Mouse (Mus musculus) monocyte, adult 2 months (primary cell): ENCODE results near the gene Hs3st6.
"Not testable (repeated sequence)": the region's sequence is repeated elsewhere in the genome, so short reads cannot be mapped to it uniquely, and the experiment has no call there.

Experiments used
- DNase-seq, 2 experiments: peaks; one replicate each; pipeline ENCODE4 v3.0.0; 2022; ENCODE audit warnings: low spot score in 2 of 2, low read depth in 1 of 2

Hs3st6 gene

DNA sequence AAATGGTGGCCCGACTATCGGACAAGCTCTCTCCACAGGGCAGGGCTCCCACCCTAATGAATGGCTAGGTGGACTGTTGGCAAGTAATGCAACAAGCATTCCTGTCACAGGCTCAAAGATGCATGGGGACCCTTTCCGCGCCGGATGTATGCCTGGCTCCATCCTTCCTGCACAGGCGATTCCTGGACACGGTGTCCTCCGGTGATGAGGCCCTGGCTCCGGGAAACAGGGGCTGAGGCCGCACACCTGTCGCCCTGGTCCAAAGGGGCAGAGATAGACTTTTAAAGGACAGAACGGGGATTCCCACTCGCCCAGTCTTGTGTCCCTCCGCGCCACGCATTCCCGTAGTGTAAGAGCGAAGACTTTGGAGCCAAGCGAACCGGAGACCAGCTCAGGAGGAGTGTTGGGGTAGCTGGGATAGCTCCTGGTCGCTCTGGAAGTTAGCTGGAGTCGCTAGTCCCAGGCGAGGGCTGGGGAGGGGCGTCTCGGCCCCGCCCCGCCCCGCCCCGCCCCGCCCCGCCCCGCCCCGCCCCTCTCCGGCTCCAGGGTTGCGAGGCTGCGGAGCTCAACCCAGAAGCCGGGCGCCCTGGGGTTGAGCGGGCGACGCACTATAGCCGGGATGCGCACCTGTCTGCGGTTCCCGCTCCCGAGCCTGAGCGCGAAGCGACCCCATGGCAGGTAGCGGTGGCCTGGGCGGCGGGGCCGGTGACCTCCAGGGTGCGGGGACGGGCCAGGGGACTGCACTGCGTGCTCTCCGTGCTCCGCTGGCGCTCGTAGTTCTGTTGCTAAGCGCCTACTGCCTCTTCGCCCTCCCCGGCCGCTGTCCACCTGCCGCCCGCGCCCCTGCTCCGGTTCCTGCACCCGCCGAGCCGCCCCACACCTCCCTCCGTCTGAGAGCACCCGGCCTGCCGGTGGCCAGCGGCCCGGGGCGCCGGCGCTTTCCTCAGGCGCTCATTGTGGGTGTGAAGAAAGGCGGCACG, at the start of gene Hs3st6:
TSS of gene Hs3st6 (plus strand) at position 574 of the 980 bp plus-strand sequence.
- DNase-seq = no peak

DNA sequence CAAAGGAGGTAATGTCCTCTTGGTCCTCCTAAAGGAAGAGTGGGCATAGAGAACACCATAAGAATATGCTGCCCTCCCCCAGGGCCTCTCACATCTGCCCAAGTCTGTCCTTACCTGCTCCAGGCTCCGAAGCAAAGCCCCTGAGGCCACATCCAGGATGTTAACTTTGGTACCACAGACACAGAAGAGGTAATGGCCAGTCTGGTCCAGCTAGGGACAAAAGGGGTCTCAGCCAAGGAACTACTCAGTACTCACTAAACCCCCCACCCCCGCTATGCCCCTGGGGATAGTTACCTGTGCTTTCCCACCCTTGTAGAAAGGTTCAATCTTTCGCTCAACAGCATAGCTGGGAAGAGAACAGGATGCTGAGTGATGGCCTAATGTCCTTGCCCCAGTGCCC, 47.0 kb upstream of the Hs3st6 start:
- no peak for DNase-seq

DNA sequence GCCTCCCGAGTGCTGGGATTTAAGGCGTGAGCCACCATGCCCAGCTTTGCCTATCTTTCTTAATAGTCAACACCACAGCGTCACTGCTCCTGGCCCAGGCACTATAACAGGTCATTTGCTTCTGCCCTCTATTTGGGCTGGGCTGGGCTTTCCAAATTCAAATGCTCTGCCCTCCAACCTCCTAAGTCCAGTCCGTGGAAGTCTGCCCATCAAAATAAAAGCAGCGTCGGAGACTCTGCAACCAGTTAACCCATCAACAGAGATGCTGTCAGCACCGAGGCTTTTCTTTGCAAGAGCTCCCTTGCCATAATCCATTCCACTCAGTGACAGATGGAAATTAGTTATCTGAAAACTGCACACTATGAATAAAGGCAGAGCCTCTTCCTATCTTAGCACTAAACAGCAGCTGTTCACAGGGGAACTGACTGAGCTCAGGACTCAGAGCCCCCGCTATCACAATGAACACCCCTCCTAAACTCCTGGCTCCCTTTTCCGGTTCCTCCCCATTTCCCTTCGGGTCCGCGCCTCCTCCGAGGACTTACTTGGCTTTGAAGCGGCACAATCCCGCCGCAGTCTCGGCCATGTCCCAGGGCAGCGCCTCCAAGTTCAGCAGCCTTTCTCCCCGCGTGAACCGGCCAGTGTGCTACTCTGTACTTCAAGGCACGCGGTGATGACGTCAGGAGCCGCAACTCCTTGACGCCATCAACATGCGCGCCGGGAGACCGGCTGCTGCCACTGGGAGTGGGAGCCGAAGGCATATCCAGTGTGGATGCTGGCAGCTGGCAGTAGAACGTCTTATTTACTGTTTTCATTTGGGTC, 45.6 kb upstream of the Hs3st6 start, which contains the start of gene Tbl3:
TSS of gene Tbl3 (minus strand) at position 679 of the 819 bp plus-strand sequence.
- peak; percentile 70 to 88 for DNase-seq

DNA sequence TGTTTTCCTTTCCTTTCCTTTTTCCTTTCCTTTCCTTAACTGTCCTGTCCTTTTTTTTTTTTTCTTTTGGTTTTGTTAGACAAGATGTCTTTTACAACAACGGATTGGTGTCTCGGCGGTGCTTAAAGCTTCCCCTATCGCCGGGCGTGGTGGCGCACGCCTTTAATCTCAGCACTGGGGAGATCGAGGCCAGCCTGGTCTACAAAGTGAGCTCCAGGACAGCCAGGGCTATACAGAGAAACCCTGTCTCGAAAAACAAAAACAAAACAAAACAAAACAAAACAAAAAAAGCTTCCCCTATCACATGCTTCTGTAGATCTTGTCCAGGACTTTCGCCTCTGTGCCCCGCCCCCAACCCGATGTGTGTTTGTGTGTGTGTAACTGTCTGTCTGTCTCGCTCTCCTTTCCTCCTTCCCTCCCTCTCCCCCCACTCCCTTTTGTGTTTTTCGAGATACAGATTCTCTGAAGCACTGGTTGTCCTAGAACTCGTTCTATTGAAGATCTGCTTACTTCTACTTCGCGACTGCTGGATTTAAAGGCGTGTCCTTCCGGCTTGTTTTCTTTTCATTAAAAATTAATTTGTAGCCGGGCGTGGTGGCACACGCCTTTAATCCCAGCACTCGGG, 44.9 kb upstream of the Hs3st6 start:
- DNase-seq = no peak

DNA sequence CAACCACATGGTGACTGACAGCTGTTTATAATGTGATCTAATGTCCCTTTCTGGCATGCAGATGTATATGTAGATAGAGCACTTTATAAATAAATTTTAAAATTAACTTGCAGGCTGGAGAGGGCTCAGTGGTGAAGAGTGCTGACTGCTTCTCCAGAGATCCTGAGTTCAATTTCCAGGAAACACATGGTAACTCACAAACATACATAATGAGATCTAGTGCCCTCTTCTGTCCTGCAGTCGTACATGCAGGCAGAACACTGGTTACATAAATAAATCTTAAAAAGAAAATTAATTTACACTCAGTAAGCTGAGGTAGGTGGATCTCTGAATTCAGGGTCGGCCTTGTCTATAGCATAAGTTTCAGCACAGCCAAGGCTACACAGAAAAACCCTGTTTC, 44.1 kb upstream of the Hs3st6 start:
- no peak for DNase-seq

DNA sequence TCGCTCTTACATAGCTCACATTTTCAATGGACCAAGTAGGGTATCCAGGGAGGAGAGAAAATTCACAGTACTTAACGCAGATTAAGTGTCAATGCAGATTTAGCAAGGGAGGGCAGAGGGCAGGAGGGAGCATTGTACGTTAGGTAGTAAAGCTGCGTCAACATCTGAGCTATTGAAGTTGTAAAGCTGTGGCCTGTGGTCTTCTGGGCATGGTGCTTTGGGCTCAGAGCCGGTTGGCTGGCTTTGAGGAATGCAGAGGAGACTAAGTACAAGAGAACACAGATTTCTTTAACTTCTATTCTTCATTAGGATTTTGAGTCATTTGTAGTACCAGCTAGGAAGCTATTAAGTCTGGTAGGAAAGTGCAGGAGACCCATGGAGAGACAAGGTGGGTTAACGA, 37.2 kb upstream of the Hs3st6 start:
- no peak for DNase-seq

DNA sequence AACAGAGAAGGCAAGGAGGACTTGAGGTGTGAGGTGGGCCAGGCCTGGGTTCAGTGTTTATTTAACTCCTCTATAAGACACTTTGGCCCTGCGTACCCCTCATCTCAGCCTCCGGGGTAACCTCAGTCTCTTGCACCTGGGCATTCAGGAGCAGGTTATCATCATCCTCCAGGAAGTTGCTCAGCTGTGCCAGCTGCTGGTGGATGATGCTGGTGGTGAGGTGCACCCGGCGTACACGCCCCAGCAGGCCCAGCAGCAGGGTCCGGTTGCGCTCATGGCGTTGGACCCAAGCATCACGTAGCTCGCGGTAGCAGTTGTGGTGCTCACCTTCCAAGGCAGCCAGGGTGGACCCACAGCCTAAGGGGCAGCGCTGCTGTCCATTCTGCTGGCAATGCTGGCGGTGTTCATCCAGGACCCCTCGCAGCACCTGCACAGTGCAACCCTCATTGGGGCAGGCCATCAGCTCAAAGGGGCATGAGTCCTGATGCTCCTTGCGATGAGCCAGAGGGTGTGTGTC, 36.6 kb upstream of the Hs3st6 start:
- DNase-seq = no peak

DNA sequence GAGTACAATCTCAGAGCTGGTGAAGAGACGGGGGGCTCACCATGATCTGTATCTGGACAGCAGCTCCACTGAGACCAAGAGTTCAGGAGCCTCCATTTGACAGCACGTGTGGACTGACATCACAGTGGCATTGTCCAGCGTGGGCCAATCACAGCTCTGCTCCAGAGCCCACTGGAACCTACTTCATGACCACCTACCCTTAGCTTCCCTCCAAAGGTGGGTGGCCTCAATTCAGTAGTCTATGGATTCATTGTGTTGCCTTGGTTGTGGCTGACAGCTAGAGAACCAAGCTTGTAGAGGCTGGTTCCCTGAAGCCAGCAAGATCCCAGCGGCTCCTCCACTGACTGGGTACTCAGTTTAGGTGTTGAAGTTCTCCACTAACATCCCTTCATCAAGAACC, 34.8 kb upstream of the Hs3st6 start, which contains the start of the genes Rnf151 and Rps2:
TSS of gene Rnf151 (minus strand) at position 121 of the 400 bp plus-strand sequence.
TSS of gene Rps2 (plus strand) at position 174 of the 400 bp plus-strand sequence.
- DNase-seq = no peak

DNA sequence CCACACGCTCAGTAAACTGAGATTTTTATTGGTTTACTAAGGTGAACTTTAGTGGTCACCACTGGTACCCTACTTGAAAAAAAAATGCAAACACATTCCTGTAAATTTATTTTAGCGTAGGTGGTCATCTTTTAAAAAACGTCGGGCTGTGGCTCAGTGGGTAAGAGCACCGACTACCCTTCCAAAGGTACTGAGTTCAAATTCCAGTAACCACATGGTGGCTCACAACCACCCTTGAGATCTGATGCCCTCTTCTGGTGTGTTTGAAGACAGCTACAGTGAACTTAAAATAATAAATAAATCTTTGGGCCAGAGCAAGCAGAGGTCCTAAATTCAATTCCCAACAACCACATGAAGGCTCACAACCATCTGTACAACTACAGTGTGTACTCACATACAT, 33.9 kb upstream of the Hs3st6 start:
- not testable (repeated sequence) for DNase-seq

DNA sequence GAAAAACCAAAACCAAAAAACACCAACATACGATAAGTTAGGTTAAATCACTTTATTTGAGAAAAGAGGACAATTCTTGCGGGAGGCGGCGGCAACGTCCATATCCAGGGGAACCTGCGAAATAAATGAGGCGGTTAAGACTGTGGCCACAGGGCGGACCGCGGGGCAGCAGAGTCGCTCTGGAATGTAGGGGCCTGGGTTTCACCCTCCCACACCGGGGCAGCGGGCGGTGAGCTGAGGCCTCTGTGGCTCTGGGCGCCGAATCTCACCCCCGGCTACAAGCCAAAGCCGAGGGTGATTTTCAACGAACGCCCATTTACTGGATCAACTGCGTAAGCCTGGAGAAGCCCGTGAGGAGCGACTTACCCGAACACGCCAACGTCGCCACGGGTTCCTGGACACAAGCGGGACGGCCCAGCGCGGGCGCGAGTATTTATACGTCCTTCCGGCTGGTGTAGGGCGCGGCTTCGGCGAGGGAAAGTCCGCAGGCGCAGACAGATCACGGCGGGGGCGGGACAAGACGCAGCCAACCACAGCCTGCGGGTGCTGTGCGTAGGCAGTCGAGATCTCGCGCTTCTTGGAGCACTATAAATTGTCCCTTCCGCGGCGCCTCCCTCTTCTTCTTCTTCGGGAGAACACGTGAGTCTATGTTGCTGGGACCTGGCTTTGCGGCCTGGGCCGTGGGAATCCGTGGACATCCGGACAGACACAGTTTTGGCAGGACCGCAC, 33.1 kb upstream of the Hs3st6 start:
- peak; percentile 95 to 96 for DNase-seq

DNA sequence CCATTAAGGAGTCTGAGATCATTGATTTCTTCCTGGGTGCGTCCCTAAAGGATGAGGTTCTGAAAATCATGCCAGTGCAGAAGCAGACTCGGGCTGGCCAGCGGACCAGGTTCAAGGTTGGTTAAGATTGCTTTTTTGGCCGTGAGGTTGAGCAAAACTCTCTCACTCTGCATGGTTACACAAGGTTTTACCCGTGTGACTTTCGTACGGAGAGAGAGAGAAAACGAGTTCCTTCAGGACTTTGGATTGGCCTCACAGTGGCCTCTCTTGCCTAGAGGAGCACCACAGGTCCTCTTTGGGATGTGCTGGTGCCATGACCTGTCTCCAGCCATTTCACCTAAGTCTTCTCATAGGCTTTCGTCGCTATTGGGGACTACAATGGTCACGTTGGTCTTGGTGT, 32.2 kb upstream of the Hs3st6 start:
- not testable (repeated sequence) for DNase-seq

DNA sequence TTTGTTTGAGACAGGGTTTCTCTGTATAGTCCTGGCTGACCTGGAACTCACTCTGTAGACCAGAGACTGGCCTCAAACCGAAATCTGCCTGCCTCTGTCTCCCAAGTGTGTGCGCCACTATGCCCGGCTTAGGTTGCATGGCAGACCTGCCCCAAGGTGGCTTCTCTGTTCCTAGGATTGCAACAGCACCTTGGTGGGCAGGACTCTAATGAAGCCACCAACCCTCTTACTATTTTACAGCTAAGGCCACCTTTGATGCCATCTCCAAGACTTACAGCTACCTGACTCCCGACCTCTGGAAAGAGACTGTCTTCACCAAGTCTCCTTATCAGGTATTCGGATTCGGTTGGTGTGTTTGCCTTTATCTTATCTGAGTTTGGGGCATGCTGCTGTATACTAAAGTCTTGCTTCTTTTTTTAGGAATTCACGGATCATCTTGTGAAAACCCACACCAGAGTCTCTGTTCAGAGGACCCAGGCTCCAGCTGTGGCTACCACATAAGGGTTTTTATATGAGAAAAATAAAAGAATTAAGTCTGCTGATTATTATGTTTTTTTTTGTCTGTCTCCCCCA, 31.3 kb upstream of the Hs3st6 start:
- not testable (repeated sequence) for DNase-seq

DNA sequence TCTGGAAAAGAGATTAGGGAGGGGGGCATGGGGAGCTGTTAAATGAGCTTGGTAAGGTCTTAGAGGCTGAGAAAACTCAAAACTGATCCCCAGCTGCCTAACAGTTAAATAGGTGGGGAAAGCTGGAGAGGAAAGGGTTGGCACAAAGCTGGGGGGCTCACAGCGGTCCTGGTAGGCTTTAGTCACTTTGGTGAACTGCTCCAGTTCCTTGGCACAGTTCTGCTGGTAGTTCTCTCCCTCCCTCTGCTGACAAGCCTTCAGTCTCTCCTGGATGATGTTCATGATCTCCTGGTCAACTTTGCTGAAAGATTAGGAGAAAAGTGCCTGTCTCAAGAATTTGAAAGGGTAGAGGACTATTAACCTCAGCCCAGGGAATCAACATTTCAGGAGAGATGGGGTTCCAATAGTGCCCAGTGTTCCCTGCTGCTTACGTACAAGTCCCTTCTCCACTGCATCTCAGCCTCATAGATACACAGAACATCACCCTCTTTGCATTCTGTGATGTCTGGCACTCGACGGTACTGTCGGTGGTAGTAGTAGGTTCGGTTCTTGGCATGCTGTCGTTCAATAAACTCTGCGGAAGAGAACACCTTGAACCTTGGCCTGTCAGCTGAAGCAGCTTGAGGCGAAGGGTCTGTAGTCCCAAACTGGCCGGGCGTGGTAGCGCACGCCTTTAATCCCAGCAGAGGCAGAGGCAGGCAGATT, 30.4 kb upstream of the Hs3st6 start:
- DNase-seq = no peak

DNA sequence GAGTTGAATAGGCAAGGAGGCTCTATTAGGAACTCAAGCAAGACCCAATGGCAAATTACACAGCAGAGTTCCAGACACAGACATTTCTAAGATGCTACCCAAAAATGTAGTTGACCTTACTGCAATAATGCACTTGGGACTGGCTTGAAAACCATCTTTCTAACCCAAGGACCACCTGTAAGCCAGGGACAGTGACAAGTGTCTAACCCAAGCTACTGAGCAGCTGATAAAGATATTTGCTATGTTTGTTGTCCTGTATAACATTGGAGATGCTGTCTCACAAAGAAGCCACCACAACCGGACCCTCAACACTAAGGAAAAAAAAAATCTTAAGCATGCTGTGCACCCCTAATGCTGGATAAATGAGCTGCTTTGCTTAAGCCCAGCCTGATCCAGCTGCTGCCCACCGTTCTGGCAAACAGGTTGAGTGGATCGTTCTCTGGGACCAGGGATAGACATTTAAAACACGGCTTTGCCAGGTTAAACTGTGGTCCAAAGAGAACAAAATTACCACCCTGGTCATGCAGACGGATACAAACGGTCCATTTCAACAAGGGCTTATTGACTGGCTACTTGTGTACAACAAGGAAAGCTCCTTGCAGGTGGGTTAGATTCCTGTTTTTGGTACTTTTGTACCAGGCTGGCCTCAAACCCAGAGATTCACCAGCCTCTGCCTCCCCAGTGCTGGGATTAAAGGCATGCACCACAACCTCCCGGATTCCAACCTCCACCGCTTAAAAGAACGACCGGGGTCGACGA, 29.5 kb upstream of the Hs3st6 start:
- no peak for DNase-seq

DNA sequence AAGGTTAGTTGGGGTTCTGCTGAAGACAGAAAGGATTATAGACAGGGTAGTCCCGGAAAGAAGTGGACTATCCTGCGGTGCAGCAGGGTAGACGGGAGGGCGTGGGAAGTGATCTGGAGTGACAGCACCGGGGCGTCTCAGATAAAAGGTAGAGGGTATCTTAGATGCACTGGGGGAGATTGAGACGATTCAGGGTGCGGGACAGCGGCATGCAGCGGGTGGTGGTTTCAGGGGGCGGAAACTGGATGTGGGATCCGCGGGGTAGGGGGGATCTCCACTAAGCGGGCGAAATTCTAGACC, 29.0 kb upstream of the Hs3st6 start:
- no peak for DNase-seq

DNA sequence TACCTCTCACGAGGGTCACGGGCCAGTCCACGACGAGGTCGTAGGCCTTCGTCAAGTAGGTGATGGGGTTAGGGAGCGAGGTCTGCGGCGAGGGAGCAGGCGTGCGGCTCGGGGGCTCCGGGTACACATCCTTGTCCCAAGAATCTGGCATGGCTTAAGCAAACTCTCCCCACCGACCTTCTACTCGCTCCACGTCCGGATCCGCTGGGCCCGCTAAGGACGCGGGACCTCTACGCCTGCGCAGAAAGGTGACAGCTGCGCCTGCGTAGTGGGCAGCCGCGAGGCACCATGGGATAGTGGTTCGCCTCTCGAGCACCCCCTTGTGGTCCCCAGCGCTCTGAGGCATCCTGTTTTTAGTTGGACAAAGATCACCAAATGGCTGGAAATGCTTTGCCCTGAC, 28.6 kb upstream of the Hs3st6 start, which contains the start of gene Ndufb10:
TSS of gene Ndufb10 (minus strand) at position 295 of the 400 bp plus-strand sequence.
- DNase-seq = peak; percentile 90 to 94

DNA sequence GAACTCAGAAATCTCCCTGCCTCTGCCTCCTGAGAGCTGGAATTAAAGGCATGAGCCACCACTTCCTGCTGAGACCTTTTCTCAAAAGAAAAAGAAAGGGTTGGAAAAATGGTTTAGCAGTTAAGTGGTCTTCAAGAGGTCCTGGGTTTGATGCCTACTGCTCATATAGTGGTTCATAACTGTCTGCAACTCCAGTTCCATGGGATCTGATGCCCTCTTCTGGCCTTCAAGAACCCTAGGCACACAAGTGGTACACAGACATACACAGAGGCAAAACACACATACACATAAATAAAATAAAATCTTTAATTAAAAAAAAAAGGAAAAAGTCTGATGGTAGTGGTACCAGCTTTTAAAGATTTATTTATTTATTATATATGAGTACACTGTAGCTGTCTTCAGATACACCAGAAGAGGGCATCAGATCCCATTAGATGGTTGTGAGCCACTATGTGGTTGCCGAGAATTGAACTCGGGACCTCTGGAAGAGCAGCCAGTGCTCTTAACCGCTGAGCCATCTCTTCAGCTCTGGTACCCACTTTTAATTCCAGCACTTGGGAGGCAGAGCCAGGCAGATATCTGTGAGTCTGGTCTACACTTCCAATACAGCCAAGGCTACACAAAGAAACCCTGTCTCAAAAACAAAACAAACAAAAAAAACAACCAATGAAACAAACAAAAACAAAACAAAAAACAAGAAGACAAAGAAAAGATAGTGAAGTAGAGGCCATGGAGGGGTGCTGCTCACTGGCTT, 27.0 kb upstream of the Hs3st6 start:
- no peak for DNase-seq

DNA sequence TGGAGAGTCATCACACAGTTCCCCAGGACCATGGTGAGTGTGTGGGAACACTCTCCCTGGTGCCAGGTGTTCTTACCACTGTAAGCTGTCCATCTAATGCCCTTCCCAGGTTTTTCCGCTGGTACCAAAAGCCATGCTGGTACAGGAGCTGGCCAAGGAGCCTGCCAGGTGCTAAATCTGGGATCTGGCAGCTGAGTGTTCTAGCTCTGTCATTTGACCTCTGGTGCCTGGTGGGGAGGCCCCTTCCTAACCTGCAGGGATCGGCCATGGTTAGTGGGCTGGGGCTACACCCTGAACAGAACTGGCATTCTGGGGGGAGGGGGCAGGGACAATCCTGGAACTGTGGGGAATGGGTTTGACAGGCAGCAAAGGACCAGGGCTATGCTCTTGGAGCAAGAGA, 25.2 kb upstream of the Hs3st6 start, which contains the start of gene Rpl3l:
TSS of gene Rpl3l (plus strand) at position 203 of the 400 bp plus-strand sequence.
- DNase-seq = no peak
